Mouse (Mus musculus) CH12.LX (cell line): ENCODE measurements around the gene Fbxl3. TPM values are rescaled to one million over a fixed set of nuclear protein-coding genes. Genes with fewer than 3 reads are reported as not detected.

ENCODE experiments used
- DNase-seq: peaks from one replicate; pipeline ENCODE4 v3.0.0-alpha.2; 2013; ENCODE audit errors: extremely low read depth
- H3K27ac ChIP-seq: 2 replicates; pipeline ENCODE4 v1.5.1; 2012; ENCODE audit warnings: low read depth, mild to moderate bottlenecking, control low read depth, moderate library complexity; ENCODE audit not compliant: insufficient read depth
- H3K27me3 ChIP-seq: replicated peaks from 2 replicates; pipeline ENCODE3; 2012; ENCODE audit warnings: inconsistent platforms
- H3K36me3 ChIP-seq, 2 experiments: replicated peaks in 1 of 2; 2 replicates each; pipeline versions ENCODE3 to v1.6.1; 2012; ENCODE audit warnings: inconsistent platforms in 1 of 2, low read length in 1 of 2, mild to moderate bottlenecking in 1 of 2, mixed read lengths in 1 of 2, moderate library complexity in 1 of 2; ENCODE audit not compliant: control insufficient read depth in 1 of 2, insufficient read depth in 1 of 2
- H3K4me1 ChIP-seq, 2 experiments: 2 replicates each; pipeline ENCODE4 v1.6.1; 2012; ENCODE audit warnings: inconsistent platforms in 1 of 2, moderate library complexity in 1 of 2; ENCODE audit not compliant: insufficient read depth in 2 of 2, control insufficient read depth in 1 of 2
- H3K4me2 ChIP-seq: 2 replicates; pipeline ENCODE4 v1.6.1; 2012; ENCODE audit warnings: low read depth, mild to moderate bottlenecking, control low read depth; ENCODE audit not compliant: poor library complexity, insufficient read depth, severe bottlenecking
- H3K4me3 ChIP-seq, 3 experiments: fragments of 150-350 bp in 1 of 3; sonication (generic) in 1 of 3; replicated peaks in 1 of 3; 2 replicates each; pipeline versions ENCODE3 to v1.5.1; 2011 to 2012; ENCODE audit warnings: low read depth in 2 of 3, low read length in 2 of 3, mild to moderate bottlenecking in 2 of 3, moderate library complexity in 2 of 3, control low read depth in 1 of 3, improper control_type of control experiment in 1 of 3, inconsistent platforms in 1 of 3, mixed read lengths in 1 of 3; ENCODE audit not compliant: poor library complexity in 1 of 3
- H3K79me2 ChIP-seq: replicated peaks from 2 replicates; pipeline ENCODE4 v1.6.1; 2012; ENCODE audit warnings: mild to moderate bottlenecking, moderate library complexity; ENCODE audit not compliant: control insufficient read depth, poor library complexity, insufficient read depth, severe bottlenecking; ENCODE audit errors: extremely low read depth
- H3K9ac ChIP-seq: 2 replicates; pipeline ENCODE4 v1.6.1; 2012; ENCODE audit warnings: low read depth, mild to moderate bottlenecking, control low read depth, moderate library complexity; ENCODE audit not compliant: insufficient read depth
- H3K9me3 ChIP-seq: replicated peaks from 2 replicates; pipeline ENCODE3; 2012; ENCODE audit warnings: low read length, inconsistent platforms, mixed read lengths
- BHLHE40 ChIP-seq: IDR thresholded peaks from 2 replicates; pipeline ENCODE4 v1.6.1; 2011; ENCODE audit warnings: mild to moderate bottlenecking, low read depth, low read length, improper control_type of control experiment
- CHD2 ChIP-seq: IDR thresholded peaks from 2 replicates; pipeline ENCODE4 v1.6.1; 2011; ENCODE audit warnings: low read length, improper control_type of control experiment
- E2F4 ChIP-seq: IDR thresholded peaks from 2 replicates; pipeline ENCODE4 v1.6.1; 2011; ENCODE audit warnings: low read depth, low read length, improper control_type of control experiment; ENCODE audit not compliant: insufficient replicate concordance
- HCFC1 ChIP-seq: IDR thresholded peaks from 2 replicates; pipeline ENCODE4 v1.6.1; 2012; ENCODE audit warnings: low read depth, mild to moderate bottlenecking, inconsistent platforms, low read length, improper control_type of control experiment
- IRF4 ChIP-seq: IDR thresholded peaks from 2 replicates; pipeline ENCODE4 v1.6.1; 2014; ENCODE audit warnings: low read depth, mild to moderate bottlenecking, inconsistent platforms, low read length, improper control_type of control experiment
- JUND ChIP-seq: conservative IDR thresholded peaks from 2 replicates; pipeline ENCODE4 v1.6.1; 2011; ENCODE audit warnings: low read depth, low read length, improper control_type of control experiment
- MAFK ChIP-seq: IDR thresholded peaks from 2 replicates; pipeline ENCODE4 v1.6.1; 2011; ENCODE audit warnings: low read length, improper control_type of control experiment; ENCODE audit not compliant: insufficient replicate concordance
- MAX ChIP-seq: IDR thresholded peaks from 2 replicates; pipeline ENCODE4 v1.6.1; 2011; ENCODE audit warnings: low read length, improper control_type of control experiment
- MAZ ChIP-seq: IDR thresholded peaks from 2 replicates; pipeline ENCODE4 v1.6.1; 2012; ENCODE audit warnings: low read depth, mild to moderate bottlenecking, inconsistent platforms, low read length, improper control_type of control experiment, moderate library complexity
- MXI1 ChIP-seq: IDR thresholded peaks from 2 replicates; pipeline ENCODE4 v1.6.1; 2011; ENCODE audit warnings: mild to moderate bottlenecking, low read depth, low read length, improper control_type of control experiment
- NELFE ChIP-seq: IDR thresholded peaks from 2 replicates; pipeline ENCODE4 v1.6.1; 2011; ENCODE audit warnings: low read depth, low read length, improper control_type of control experiment
- NRF1 ChIP-seq: IDR thresholded peaks from 2 replicates; pipeline ENCODE4 v1.6.1; 2014; ENCODE audit warnings: low read depth, mild to moderate bottlenecking, inconsistent platforms, low read length, improper control_type of control experiment, moderate library complexity
- PAX5 ChIP-seq: IDR thresholded peaks from 2 replicates; pipeline ENCODE4 v1.6.1; 2012; ENCODE audit warnings: low read length, inconsistent platforms, mixed read lengths
- POLR2A ChIP-seq: IDR thresholded peaks from 2 replicates; pipeline ENCODE4 v1.6.1; 2011; ENCODE audit warnings: low read depth, mild to moderate bottlenecking, improper control_type of control experiment, low read length
- POLR2AphosphoS2 ChIP-seq: IDR thresholded peaks from 2 replicates; pipeline ENCODE4 v1.6.1; 2011; ENCODE audit warnings: low read depth, low read length, improper control_type of control experiment
- RAD21 ChIP-seq: IDR thresholded peaks from 2 replicates; pipeline ENCODE4 v1.6.1; 2011; ENCODE audit warnings: low read depth, mild to moderate bottlenecking, low read length, improper control_type of control experiment, moderate library complexity
- RCOR1 ChIP-seq: conservative IDR thresholded peaks from 2 replicates; pipeline ENCODE4 v1.6.1; 2012; ENCODE audit warnings: low read depth, mild to moderate bottlenecking, inconsistent platforms, low read length, improper control_type of control experiment
- TBP ChIP-seq: conservative IDR thresholded peaks from 2 replicates; pipeline ENCODE4 v1.6.1; 2011; ENCODE audit warnings: low read depth, low read length, improper control_type of control experiment
- TCF12 ChIP-seq: IDR thresholded peaks from 2 replicates; pipeline ENCODE4 v1.6.1; 2014; ENCODE audit warnings: low read depth, mild to moderate bottlenecking, inconsistent platforms, low read length, improper control_type of control experiment
- UBTF ChIP-seq: IDR thresholded peaks from 2 replicates; pipeline ENCODE4 v1.6.1; 2012; ENCODE audit warnings: low read depth, mild to moderate bottlenecking, inconsistent platforms, low read length, improper control_type of control experiment, moderate library complexity
- USF2 ChIP-seq: conservative IDR thresholded peaks from 2 replicates; pipeline ENCODE4 v1.6.1; 2011; ENCODE audit warnings: low read depth, low read length, improper control_type of control experiment
- ZC3H11A ChIP-seq: IDR thresholded peaks from 2 replicates; pipeline ENCODE4 v1.6.1; 2012; ENCODE audit warnings: low read depth, mild to moderate bottlenecking, inconsistent platforms, low read length, improper control_type of control experiment
- ZMIZ1 ChIP-seq: IDR thresholded peaks from 2 replicates; pipeline ENCODE4 v1.6.1; 2012; ENCODE audit warnings: low read depth, mild to moderate bottlenecking, inconsistent platforms, low read length, improper control_type of control experiment
- dilution Hi-C: fragments of 300-500 bp; cut with MboI; formaldehyde crosslinking; loops from 2 replicates; pipeline ENCODE4 v1.14.3; 2020; ENCODE audit warnings: low sequenced_read_pairs; ENCODE audit not compliant: extremely low pct_unique_long_range_greater_than_20kb, extremely low pct_ligation_motif_present
- in situ Hi-C: fragments of 300-500 bp; cut with MboI; formaldehyde crosslinking; loops from 3 replicates; pipeline ENCODE4 v1.14.3; 2019; ENCODE audit warnings: low sequenced_read_pairs, low pct_ligation_motif_present, low pct_unique_long_range_greater_than_20kb, mixed read lengths
- polyA plus RNA-seq: library from polyadenylated mRNA; unstranded; fragments of >175 nt; gene quantifications from 2 replicates; pipeline ENCODE4 v1.2.1, GENCODE M21; 2012; ENCODE audit warnings: low read depth; ENCODE audit not compliant: insufficient read length
- total RNA-seq, 2 experiments: library from RNA; depleted of rRNA; stranded (reverse); fragments of 300-350 nt in 1 of 2; fragments of >200 nt in 1 of 2; gene quantifications; 2 replicates each; pipeline ENCODE4 v1.2.3; 2012 to 2014

Gene Fbxl3
- total and polyA plus RNA-seq, 3 experiments: 22.6 to 43.3 (median 37.5) TPM

DNA sequence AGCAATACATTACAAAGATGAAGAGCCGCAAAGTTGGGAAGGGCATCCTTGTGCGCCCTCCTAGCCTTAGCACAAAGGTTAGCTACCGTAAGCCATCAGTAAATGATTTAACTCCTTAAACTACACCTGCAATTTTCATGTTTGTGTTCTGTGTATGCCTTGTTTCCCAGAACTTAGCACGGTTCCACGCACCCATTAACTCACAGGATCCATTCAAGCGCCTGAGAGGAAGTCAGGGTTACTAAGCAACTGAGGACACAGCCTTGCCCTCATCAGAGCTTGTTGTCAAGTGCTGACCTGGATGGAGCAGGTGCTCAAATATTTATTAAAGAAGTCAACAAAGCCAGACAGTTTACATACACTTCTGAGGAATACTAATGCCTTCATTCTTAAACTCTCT lies 2.9 kb upstream of the Fbxl3 start:
- Histone ChIP-seq H3K9ac (no peak overlapping the region), H3K27me3 (no peaks in the 10 kb centered on the region), H3K27ac (no peak overlapping the region), H3K79me2 (peaks cover 12% of the 10 kb centered on the region), H3K4me1 (peaks cover 7 to 15% of the 10 kb centered on the region in 2 experiments; a peak in 3 of 4 replicates), H3K4me3 (no peak overlapping the region), H3K36me3 (no peaks in the 10 kb centered on the region), H3K4me2 (no peak overlapping the region; the same call in 1 of the 2 replicates), H3K9me3 (no peaks in the 10 kb centered on the region)
- dilution Hi-C loops: no loop called here
- TF ChIP-seq RCOR1 (no peak), HCFC1 (no peak), CHD2 (no peak), NRF1 (no peak), NELFE (no peak), TBP (no peak), MXI1 (no peak), USF2 (no peak), IRF4 (no peak), UBTF (no peak), MAFK (no peak), TCF12 (no peak), RAD21 (no peak), BHLHE40 (no peak), JUND (no peak), PAX5 (no peak), POLR2AphosphoS2 (no peak), ZC3H11A (no peak), MAX (no peak)
- in situ Hi-C loops: no loop called here
- no peak for DNase-seq

DNA sequence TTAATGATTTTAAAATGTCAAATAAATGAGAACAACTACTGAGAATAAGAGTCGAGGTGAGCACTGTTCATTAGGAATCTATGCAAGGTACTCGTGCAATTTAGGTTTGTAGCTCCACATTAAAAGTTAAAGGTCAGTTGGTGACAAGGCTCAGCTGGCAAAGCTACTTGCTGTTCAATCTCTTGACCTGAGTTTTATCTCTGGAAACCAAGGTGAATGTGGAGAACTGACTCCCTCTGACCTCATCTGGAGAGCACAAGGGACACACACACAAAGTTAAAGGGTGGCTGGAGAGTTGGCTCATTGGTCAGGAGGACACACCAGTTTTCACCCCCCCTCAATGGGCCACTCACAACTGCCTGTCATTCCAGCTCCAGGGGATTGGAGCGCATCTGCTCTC lies 1.8 kb upstream of the Fbxl3 start:
- in situ Hi-C loops: no loop called here

More for the DNA sequence above, 1.8 kb upstream of the Fbxl3 start:
- H3K4me1 ChIP-seq: peaks cover 7 to 26% of the 10 kb centered on the region in 2 experiments; a peak in 3 of 4 replicates
- no peaks in the 10 kb centered on the region for H3K27me3 ChIP-seq
- no peak for DNase-seq
- no peak overlapping the region for H3K27ac ChIP-seq
- H3K36me3 ChIP-seq: peaks cover 5 to 7% of the 10 kb centered on the region in 2 experiments
- dilution Hi-C loops: no loop called here
- no peak overlapping the region for H3K4me2 ChIP-seq
- no peak for TF ChIP-seq CHD2
- no peak for TF ChIP-seq MAX
- no peak for TF ChIP-seq POLR2A
- no peak for TF ChIP-seq E2F4
- no peak for TF ChIP-seq ZMIZ1
- TF ChIP-seq RAD21: no peak
- no peak for TF ChIP-seq USF2
- no peak for TF ChIP-seq RCOR1
- TF ChIP-seq MAZ: no peak
- TF ChIP-seq NELFE: no peak
- no peak for TF ChIP-seq PAX5
- H3K9me3 ChIP-seq: no peaks in the 10 kb centered on the region
- peaks cover 17% of the 10 kb centered on the region for H3K79me2 ChIP-seq
- no peak overlapping the region for H3K4me3 ChIP-seq
- no peak overlapping the region for H3K9ac ChIP-seq
